Mouse (Mus musculus): Measurements from ENCODE around the gene Cgnl1. TPM values are rescaled to one million over a fixed set of nuclear protein-coding genes. Genes with fewer than 3 reads are reported as not detected.

Gene Cgnl1
- polyA plus RNA-seq, 1 experiment from 2014 or later: 2.2 TPM

DNA sequence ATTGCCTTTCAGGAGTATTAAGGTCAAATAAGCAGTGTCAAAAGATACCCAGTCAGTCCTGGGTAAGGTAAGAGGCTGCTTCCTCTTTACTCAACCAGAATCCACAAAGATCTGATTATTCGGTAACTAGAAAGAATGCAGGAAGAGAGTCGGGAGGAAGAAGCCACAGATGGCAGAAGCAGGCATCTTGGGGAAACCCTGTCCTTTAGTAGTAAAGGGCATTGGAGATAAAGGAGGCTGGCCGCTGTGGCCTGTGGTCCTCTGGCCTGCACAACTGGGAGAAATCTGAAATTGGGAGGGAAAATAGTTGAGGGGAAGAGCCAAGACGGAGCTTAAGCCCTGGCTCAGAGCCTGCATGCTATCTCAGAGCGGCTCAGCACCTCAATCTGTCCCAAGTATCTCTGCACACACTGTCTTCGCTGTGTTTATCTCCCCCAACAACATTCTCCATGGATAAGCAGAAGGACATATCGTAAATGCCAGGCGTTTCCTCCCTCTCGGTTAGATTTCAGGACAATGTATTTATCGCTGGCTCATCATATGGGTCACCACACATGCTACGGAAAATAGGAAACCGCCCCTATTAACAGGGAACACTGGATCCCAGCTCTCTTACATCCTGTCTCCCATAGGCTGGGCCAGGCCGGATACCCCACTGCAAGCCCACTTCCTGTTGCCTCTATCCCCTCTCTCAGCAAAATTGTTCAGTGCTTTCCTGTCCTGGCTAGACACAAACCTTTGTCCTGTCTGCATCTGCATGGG lies 164.9 kb downstream of the Cgnl1 start:
- Histone ChIP-seq H3K27ac (ENCODE audit: low read depth) (no peak overlapping the region), H3K27me3 (ENCODE audit: insufficient read depth, low read length) (no peaks in the 10 kb centered on the region), H3K4me2 (ENCODE audit: low read depth, low read length) (no peak overlapping the region), H3K9me3 (ENCODE audit: low read length) (no peaks in the 10 kb centered on the region), H3K4me1 (ENCODE audit: insufficient read depth) (no peaks in the 10 kb centered on the region; the same call in 1 of the 2 replicates), H3K9ac (replicated peaks) (no peak overlapping the region), H3K36me3 (replicated peaks; ENCODE audit: insufficient read depth, low read length) (no peaks in the 10 kb centered on the region), H3K4me3 (ENCODE audit: low read depth, low read length) (no peak overlapping the region)
- TF ChIP-seq EP300 (IDR thresholded peaks at IDR 0.05; ENCODE audit: low read depth) (peak; percentile 87), CTCF (IDR thresholded peaks at IDR 0.05; ENCODE audit: low read depth) (no peak)
- WGBS (ENCODE audit: insufficient replicate concordance): 26% methylated on average over 13 of the region's 13 CpGs
- ATAC-seq (peak; percentile 62), DNase-seq (no peak)

DNA sequence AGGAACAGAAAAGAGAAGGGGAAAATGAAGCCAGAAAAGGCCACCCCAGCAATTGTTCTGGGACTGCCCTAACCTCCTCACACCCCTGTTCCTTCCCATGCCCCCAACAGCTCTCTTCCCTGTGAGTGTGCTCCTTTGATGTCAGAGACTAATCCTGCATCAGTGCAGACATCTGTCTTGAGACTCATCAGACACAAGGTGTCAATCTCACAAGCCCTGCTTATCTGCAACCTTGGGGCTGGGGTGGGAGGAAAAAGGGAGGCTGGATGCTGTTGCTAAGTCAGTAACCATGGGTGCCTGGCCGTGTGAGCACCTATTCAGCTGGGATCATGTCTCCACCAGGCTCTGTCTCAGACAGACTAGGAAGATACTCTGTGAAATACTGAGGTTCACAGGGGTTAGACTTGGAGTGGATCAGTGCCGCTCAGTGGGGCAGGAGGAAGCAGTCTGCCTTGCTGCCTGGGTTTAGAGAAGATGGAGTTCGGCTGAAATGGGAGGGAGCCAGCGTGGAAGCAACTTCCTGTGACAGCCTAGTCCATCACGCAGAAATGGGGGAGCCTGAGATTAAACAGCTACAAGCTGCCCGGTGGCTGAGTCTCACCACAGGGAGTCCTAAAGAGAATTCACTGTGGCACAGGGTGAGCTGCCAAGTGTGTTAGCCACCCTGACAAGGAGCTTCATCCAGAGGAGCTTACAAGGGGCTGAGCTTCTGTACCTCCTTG lies 166.3 kb downstream of the Cgnl1 start:
- no peak for ATAC-seq
- no peaks in the 10 kb centered on the region for H3K36me3 ChIP-seq (replicated peaks; ENCODE audit: insufficient read depth, low read length)
- WGBS (ENCODE audit: insufficient replicate concordance): 40% methylated on average over 6 of the region's 6 CpGs
- no peaks in the 10 kb centered on the region for H3K27me3 ChIP-seq (ENCODE audit: insufficient read depth, low read length)
- H3K4me1 ChIP-seq (ENCODE audit: insufficient read depth): no peaks in the 10 kb centered on the region; the same call in 1 of the 2 replicates
- TF ChIP-seq CTCF (IDR thresholded peaks at IDR 0.05; ENCODE audit: low read depth) (no peak), EP300 (IDR thresholded peaks at IDR 0.05; ENCODE audit: low read depth) (no peak)
- DNase-seq: no peak
- no peaks in the 10 kb centered on the region for H3K9me3 ChIP-seq (ENCODE audit: low read length)
- H3K27ac ChIP-seq (ENCODE audit: low read depth): no peak overlapping the region
- no peak overlapping the region for H3K9ac ChIP-seq (replicated peaks)
- no peak overlapping the region for H3K4me3 ChIP-seq (ENCODE audit: low read depth, low read length)
- no peak overlapping the region for H3K4me2 ChIP-seq (ENCODE audit: low read depth, low read length)

DNA sequence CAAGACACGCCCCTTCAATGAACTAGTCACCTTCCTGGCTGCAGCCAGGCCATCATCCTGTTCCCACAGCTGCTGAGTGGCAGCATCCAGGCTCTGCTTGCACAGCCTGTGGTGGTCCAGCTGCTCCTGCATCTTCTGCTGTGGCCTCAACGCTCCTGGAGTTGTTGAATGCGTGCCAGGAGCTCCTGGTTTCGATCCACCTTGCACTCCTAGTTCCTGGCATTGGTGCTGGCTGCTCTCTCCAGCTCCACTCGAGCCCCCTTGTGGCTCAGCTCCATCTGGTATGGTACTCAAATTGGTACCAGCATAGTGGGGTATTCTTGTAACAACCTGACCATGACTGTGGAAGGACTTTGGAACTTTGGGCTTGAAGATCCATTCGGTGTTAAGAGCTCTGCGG lies 171.5 kb downstream of the Cgnl1 start:
- no peak for ATAC-seq
- 68% methylated on average over 7 of the region's 7 CpGs for WGBS (ENCODE audit: insufficient replicate concordance)

DNA sequence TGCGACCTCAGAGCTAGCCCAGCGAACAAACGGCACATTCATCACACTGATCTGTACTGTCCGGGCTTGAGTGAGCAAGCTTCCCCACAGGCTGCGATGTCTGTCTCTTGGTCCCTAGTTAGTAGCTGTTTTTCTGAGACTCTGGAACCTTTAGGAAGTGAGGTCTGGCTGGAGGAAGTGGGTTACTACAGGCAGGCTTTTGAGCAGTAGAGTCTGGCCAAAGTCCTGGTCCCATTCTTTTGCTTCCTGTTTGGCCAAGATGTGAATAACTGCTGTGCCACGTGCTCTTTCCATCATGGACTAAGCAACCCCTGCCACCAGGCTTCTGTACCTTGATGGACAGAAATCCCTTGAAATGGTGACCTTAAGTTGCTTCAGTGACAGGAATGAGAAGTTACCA lies 174.5 kb downstream of the Cgnl1 start:
- H3K36me3 ChIP-seq (replicated peaks; ENCODE audit: insufficient read depth, low read length): no peaks in the 10 kb centered on the region
- no peak overlapping the region for H3K27ac ChIP-seq (ENCODE audit: low read depth)
- no peak overlapping the region for H3K4me2 ChIP-seq (ENCODE audit: low read depth, low read length)

More for the DNA sequence above, 171.5 kb downstream of the Cgnl1 start:
- no peak for DNase-seq
- Histone ChIP-seq H3K9me3 (ENCODE audit: low read length) (no peaks in the 10 kb centered on the region), H3K27ac (ENCODE audit: low read depth) (no peak overlapping the region), H3K4me1 (ENCODE audit: insufficient read depth) (no peaks in the 10 kb centered on the region), H3K27me3 (ENCODE audit: insufficient read depth, low read length) (no peaks in the 10 kb centered on the region), H3K4me2 (ENCODE audit: low read depth, low read length) (no peak overlapping the region), H3K36me3 (replicated peaks; ENCODE audit: insufficient read depth, low read length) (no peaks in the 10 kb centered on the region), H3K9ac (replicated peaks) (no peak overlapping the region), H3K4me3 (ENCODE audit: low read depth, low read length) (no peak overlapping the region)
- no peak for TF ChIP-seq EP300 (IDR thresholded peaks at IDR 0.05; ENCODE audit: low read depth)
- no peak for TF ChIP-seq CTCF (IDR thresholded peaks at IDR 0.05; ENCODE audit: low read depth)

DNA sequence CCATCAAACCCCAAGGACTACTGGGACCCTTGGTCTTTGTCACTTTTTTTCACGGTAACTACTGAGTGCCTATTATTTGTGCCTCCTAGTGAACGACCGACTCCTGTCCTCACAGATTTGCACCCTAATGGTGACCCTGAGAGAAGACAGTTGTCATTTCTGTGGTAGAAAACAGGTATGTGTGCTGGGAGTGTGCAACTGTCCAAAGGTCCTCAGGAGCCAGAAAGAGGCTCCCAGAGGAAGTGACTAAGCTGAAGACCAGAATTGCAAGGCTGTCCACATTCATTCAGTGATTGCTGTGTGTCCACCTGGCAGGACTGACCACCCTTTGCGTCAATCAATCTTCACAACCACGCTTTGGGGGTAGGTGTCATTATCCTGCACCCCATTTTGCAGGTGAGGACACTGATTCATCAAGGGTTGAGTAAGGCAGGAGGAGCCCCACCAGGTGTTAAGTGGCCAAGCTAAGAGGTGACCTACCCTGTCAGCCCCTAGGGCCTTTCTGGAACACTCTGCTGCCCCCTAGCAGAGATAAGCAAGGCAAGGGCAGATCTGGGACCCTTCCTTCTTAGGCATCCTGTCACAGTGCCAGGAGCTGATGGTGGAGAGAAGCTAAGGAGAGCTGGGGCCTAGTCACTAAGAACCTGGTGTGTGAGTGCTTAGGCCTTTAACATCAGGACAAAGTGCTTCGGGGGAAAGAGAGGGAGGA lies 178.7 kb downstream of the Cgnl1 start:
- H3K9ac ChIP-seq (replicated peaks): no peak overlapping the region
- no peaks in the 10 kb centered on the region for H3K27me3 ChIP-seq (ENCODE audit: insufficient read depth, low read length)
- H3K4me3 ChIP-seq (ENCODE audit: low read depth, low read length): peak overlapping the region; percentile 54
- no peak for DNase-seq
- peak overlapping the region; percentile 77 for H3K4me2 ChIP-seq (ENCODE audit: low read depth, low read length)
- H3K9me3 ChIP-seq (ENCODE audit: low read length): no peaks in the 10 kb centered on the region
- 24% methylated on average over 6 of the region's 6 CpGs for WGBS (ENCODE audit: insufficient replicate concordance)
- peak; percentile 68; the same call in 1 of the 2 replicates for ATAC-seq
- H3K36me3 ChIP-seq (replicated peaks; ENCODE audit: insufficient read depth, low read length): no peaks in the 10 kb centered on the region
- peaks cover 18% of the 10 kb centered on the region for H3K4me1 ChIP-seq (ENCODE audit: insufficient read depth)
- TF ChIP-seq EP300 (IDR thresholded peaks at IDR 0.05; ENCODE audit: low read depth): no peak
- TF ChIP-seq CTCF (IDR thresholded peaks at IDR 0.05; ENCODE audit: low read depth): peak; percentile 24
- no peak overlapping the region for H3K27ac ChIP-seq (ENCODE audit: low read depth)

More for the DNA sequence above, 174.5 kb downstream of the Cgnl1 start:
- H3K4me3 ChIP-seq (ENCODE audit: low read depth, low read length): no peak overlapping the region
- H3K9me3 ChIP-seq (ENCODE audit: low read length): no peaks in the 10 kb centered on the region
- no peaks in the 10 kb centered on the region for H3K27me3 ChIP-seq (ENCODE audit: insufficient read depth, low read length)
- no peak for TF ChIP-seq EP300 (IDR thresholded peaks at IDR 0.05; ENCODE audit: low read depth)
- ATAC-seq (no peak), DNase-seq (no peak)
- WGBS (ENCODE audit: insufficient replicate concordance): 43% methylated on average over 6 of the region's 6 CpGs
- H3K4me1 ChIP-seq (ENCODE audit: insufficient read depth): peaks cover 11% of the 10 kb centered on the region
- H3K9ac ChIP-seq (replicated peaks): no peak overlapping the region

Data from liver, postnatal 0 days (tissue).